Mouse (Mus musculus): ENCODE results near the gene Ruvbl1. TPM values are rescaled to one million over a fixed set of nuclear protein-coding genes. Genes with fewer than 3 reads are reported as not detected.

Gene Ruvbl1
- total RNA-seq, 2 experiments from 2014 or later, result 24.5 to 24.7 TPM

GRCm38 (mm10) chr6:88499481-88500404 is 34.5 kb downstream of the Ruvbl1 start:
- DNase-seq, result peak; percentile 72

- DNase-seq, result no peak
Observed at GRCm38 (mm10) chr6:88500405-88500767, 35.2 kb downstream of the Ruvbl1 start.

GRCm38 (mm10) chr6:88502030-88502970 is 37.1 kb downstream of the Ruvbl1 start:
- peak; percentile 42 for DNase-seq

- no peak for DNase-seq
Observed at GRCm38 (mm10) chr6:88503044-88503443, 37.8 kb downstream of the Ruvbl1 start.

- DNase-seq, result no peak
Observed at GRCm38 (mm10) chr6:88513984-88514383, 48.8 kb downstream of the Ruvbl1 start.

- DNase-seq, result no peak
Observed at GRCm38 (mm10) chr6:88514546-88514945, 49.3 kb downstream of the Ruvbl1 start.

- no peak for DNase-seq
Observed at GRCm38 (mm10) chr6:88515971-88516370, 50.8 kb downstream of the Ruvbl1 start.

GRCm38 (mm10) chr6:88516667-88517066 is 51.5 kb downstream of the Ruvbl1 start:
- no peak for DNase-seq

GRCm38 (mm10) chr6:88517701-88518403 is 52.6 kb downstream of the Ruvbl1 start:
- DNase-seq, result peak; percentile 17

- peak; percentile 96 for DNase-seq
Observed at GRCm38 (mm10) chr6:88518404-88519263, 53.4 kb downstream of the Ruvbl1 start, which contains the start of gene Sec61a1. Gene Sec61a1 (minus strand): TSS chr6:88518905.

GRCm38 (mm10) chr6:88521821-88522220 is 56.6 kb downstream of the Ruvbl1 start:
- peak; percentile 2 for DNase-seq

GRCm38 (mm10) chr6:88522606-88523005 is 57.4 kb downstream of the Ruvbl1 start:
- DNase-seq, result peak; percentile 1

- no peak for DNase-seq
Observed at GRCm38 (mm10) chr6:88523043-88523442, 57.8 kb downstream of the Ruvbl1 start.

- peak; percentile 2 for DNase-seq
Observed at GRCm38 (mm10) chr6:88523451-88523850, 58.2 kb downstream of the Ruvbl1 start.

GRCm38 (mm10) chr6:88524056-88524455 is 58.8 kb downstream of the Ruvbl1 start:
- DNase-seq, result peak; percentile 0

GRCm38 (mm10) chr6:88530306-88530705 is 65.1 kb downstream of the Ruvbl1 start:
- no peak for DNase-seq

- DNase-seq, result no peak
Observed at GRCm38 (mm10) chr6:88540093-88540755, 75.0 kb downstream of the Ruvbl1 start.

GRCm38 (mm10) chr6:88544241-88544640 is 79.0 kb downstream of the Ruvbl1 start:
- no peak for DNase-seq

- no peak for DNase-seq
Observed at GRCm38 (mm10) chr6:88544644-88545396, 79.6 kb downstream of the Ruvbl1 start.

GRCm38 (mm10) chr6:88545397-88545790 is 80.2 kb downstream of the Ruvbl1 start:
- DNase-seq, result no peak

All from heart, postnatal 4 days (tissue).